Mouse (Mus musculus) neural tube, embryonic 14.5 days (tissue): ENCODE data around the gene Rnf187. TPM values are rescaled to one million over a fixed set of nuclear protein-coding genes. Genes with fewer than 3 reads are reported as not detected.

ENCODE experiments used
- ATAC-seq: fragments of 200-750 bp; cut with Nextera tagmentation; 2 replicates; pipeline ENCODE4 v1.8.0; 2017; ENCODE audit warnings: low read depth, mild to moderate bottlenecking, moderate TSS enrichment, moderate library complexity
- H3K27ac ChIP-seq: fragments of 300-500 bp; sonication (generic); 2 replicates; pipeline ENCODE4 v1.5.1; 2014; ENCODE audit warnings: low read depth, mild to moderate bottlenecking, control low read depth, low read length, moderate library complexity, mixed read lengths
- H3K27me3 ChIP-seq: fragments of 300-500 bp; sonication (generic); 2 replicates; pipeline ENCODE4 v1.6.1; 2014; ENCODE audit warnings: low read length; ENCODE audit not compliant: control insufficient read depth, insufficient read depth
- H3K36me3 ChIP-seq: fragments of 300-500 bp; sonication (generic); 2 replicates; pipeline ENCODE4 v1.6.1; 2014; ENCODE audit warnings: low read length, mixed read lengths; ENCODE audit not compliant: control insufficient read depth, insufficient read depth
- H3K4me1 ChIP-seq: fragments of 300-500 bp; sonication (generic); 2 replicates; pipeline ENCODE4 v1.6.1; 2014; ENCODE audit warnings: low read length; ENCODE audit not compliant: control insufficient read depth, insufficient read depth
- H3K4me2 ChIP-seq: fragments of 300-500 bp; sonication (generic); 2 replicates; pipeline ENCODE4 v1.6.1; 2014; ENCODE audit warnings: mild to moderate bottlenecking, low read depth, low read length, control low read depth
- H3K4me3 ChIP-seq: fragments of 300-500 bp; sonication (generic); 2 replicates; pipeline ENCODE4 v1.5.1; 2014; ENCODE audit warnings: low read depth, low read length, control low read depth, mixed read lengths
- H3K9ac ChIP-seq: fragments of 300-500 bp; sonication (generic); replicated peaks from 2 replicates; pipeline ENCODE4 v1.6.1; 2014; ENCODE audit warnings: low read depth, mild to moderate bottlenecking, control low read depth, low read length, mixed read lengths
- H3K9me3 ChIP-seq: fragments of 300-500 bp; sonication (generic); 2 replicates; pipeline ENCODE4 v1.6.1; 2016; ENCODE audit warnings: low read length; ENCODE audit not compliant: control insufficient read depth
- WGBS: fragments of 180-500 bp; shearing (Covaris S2); extraction: QIAGEN DNeasy Blood & Tissue Kit; methylation state at CpG from one replicate; pipeline ENCODE4 v1.1.7; 2014; 5-methylcytosine and 5-hydroxymethylcytosine counted together
- polyA plus RNA-seq: library from polyadenylated mRNA; unstranded; fragments of >200 nt; fragmentation: Nextera tagmentation; extraction: Ambion mirVana; gene quantifications from 2 replicates; pipeline ENCODE4 v1.2.1, GENCODE M21; 2014

Rnf187 gene
- polyA plus RNA-seq, 1 experiment from 2014 or later: 661 TPM

DNA sequence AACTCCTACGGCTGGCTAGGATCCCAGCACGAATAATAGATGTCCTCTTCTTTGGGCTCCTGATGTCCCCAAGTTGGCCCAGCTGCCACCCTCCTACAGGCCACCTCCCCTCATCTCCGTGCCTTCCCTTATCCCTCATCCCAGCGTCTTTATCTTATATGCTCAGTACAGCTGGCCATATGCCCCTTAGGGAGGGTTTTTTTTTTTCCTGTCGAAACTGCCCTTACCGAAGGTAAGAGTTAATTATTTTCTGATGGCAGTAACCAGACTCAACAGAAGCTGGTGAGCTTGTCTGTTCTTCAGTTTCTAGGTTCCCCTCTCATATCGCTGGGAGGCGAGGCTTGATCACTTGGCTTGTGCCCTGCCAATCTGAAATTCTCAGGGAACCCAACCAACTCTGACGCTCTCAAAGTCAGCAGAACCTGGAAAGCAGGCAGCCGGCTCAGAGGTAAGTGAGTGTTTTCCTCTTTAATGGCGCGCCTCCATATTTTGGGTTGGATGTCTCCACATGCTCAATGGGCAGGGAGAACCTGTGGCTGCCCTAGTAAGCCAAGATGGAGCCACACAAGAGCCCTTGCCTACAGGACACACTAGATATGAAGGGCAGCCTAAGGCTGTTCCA is 20.9 kb downstream of the Rnf187 start, which contains the start of gene Btnl10:
Btnl10 (plus strand) TSS at position 164 of the 622 bp plus-strand sequence.
- 89% methylated on average over 12 of the region's 12 CpGs for WGBS
- H3K4me3 ChIP-seq: no peak within 1 kb of the TSS
- no peak within 1 kb of the TSS for H3K9ac ChIP-seq
- H3K27me3 ChIP-seq: no peaks in the 10 kb centered on the region
- H3K36me3 ChIP-seq: no peaks in the 10 kb centered on the region
- H3K27ac ChIP-seq: no peak within 1 kb of the TSS
- no peak for ATAC-seq
- no peaks in the 10 kb centered on the region for H3K9me3 ChIP-seq
- no peaks in the 10 kb centered on the region for H3K4me1 ChIP-seq
- H3K4me2 ChIP-seq: no peak within 1 kb of the TSS

DNA sequence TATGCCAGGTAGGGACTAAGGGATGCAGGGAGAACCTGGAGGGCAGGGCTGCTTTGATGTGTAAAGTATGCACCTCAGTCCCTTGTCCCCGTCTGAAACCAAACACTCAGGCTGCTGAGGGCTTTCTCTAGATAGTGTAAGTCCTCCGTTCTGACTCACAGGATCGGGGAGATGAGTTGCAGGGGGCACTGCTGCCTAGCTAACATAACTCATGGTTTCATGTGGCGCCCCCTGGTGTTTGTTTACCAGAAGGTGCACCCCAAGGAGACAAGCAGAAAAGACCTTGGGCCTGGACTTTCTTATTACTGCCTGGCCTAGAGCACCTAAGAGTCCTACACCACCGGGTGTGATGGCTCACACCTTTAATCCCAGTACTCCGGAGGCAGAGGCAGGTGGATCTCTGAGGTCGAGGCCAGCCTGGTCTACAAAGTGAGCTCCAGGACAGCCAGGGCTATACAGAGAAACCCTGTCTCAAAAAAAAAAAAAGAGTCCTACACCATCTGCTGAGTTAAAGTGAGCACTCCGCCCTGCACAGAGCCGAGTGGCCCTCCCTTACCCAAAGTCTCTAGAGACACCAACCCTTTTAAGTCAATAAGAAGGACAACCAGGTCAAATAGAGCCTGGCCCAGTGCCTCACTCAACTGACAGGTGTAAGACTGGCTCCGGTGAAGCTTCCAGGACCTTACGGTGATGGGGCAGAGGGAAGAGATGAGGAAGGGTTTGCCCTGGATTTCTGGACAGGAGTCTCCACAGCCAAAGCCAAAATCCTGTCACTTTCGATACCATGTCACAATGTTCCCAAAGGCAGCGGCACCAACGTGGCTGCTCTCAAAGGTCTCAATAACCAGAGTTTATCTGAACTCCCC is 21.6 kb downstream of the Rnf187 start:
- Histone ChIP-seq H3K4me3 (no peak overlapping the region), H3K9me3 (no peaks in the 10 kb centered on the region), H3K27ac (no peak overlapping the region), H3K36me3 (no peaks in the 10 kb centered on the region), H3K9ac (no peak overlapping the region), H3K4me2 (no peak overlapping the region), H3K27me3 (no peaks in the 10 kb centered on the region), H3K4me1 (no peaks in the 10 kb centered on the region)
- 50% methylated on average over 14 of the region's 14 CpGs for WGBS
- no peak for ATAC-seq

DNA sequence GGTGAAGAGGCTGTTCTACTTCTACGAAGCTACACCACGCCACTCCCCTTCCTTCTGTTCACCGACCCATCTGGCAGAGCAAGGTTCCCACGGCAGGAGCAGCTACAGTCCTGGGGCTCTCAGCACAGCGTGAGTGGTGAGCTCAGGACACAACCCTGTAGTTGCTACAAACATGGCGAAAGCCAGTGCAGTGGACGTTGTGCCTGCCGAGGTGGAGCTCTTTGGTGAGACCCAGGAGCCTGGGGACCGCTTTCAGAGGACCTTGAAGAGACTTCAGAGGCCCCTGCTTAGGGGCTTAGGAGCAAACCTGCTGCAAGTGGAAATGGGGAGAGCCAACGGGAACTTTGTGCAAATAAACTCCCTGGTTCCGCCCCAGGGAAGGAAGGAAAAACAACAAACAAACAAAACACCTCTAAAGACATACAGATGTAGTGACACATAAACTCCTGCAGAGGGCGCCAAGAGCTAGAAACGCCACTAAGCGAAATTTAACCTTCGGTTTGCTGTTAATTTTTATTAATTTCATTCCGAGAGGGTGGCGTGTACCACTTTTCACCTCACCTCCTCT is 24.2 kb downstream of the Rnf187 start:
- Histone ChIP-seq H3K9ac (peak overlapping the region; percentile 42; the same call in 1 of the 2 replicates), H3K27me3 (no peaks in the 10 kb centered on the region), H3K9me3 (no peaks in the 10 kb centered on the region), H3K4me1 (no peaks in the 10 kb centered on the region), H3K4me3 (peak overlapping the region; percentile 17; the same call in 1 of the 2 replicates), H3K36me3 (no peaks in the 10 kb centered on the region), H3K4me2 (peak overlapping the region; percentile 49), H3K27ac (no peak overlapping the region)
- no peak; the same call in 1 of the 2 replicates for ATAC-seq
- WGBS: 23% methylated on average over 17 of the region's 17 CpGs

DNA sequence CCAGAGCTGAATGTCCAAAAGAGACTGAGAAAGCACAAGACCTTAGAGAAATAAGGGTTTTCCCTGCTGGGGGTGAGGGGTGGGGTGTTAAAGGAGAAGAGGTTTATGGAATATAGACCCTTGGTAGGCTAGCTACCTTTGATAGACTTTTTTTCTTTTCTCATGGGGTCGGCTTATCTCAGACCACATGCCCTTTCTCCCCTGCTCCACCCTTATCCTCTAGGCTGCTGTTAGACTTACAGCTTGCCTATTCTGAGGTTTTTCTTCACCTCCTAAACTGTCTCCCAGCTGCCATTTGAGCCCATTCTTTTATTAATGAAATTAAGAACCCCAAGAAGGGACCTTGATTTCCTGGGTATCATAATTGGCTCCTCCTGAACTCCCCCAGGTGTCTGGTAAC is 24.9 kb downstream of the Rnf187 start:
- no peaks in the 10 kb centered on the region for H3K4me1 ChIP-seq
- H3K9ac ChIP-seq: no peak overlapping the region
- H3K27ac ChIP-seq: no peak overlapping the region
- H3K4me3 ChIP-seq: no peak overlapping the region
- H3K27me3 ChIP-seq: no peaks in the 10 kb centered on the region
- no peak overlapping the region; the same call in 1 of the 2 replicates for H3K4me2 ChIP-seq
- WGBS: 68% methylated on average over 1 of the region's 1 CpGs
- no peaks in the 10 kb centered on the region for H3K36me3 ChIP-seq
- ATAC-seq: no peak
- H3K9me3 ChIP-seq: no peaks in the 10 kb centered on the region

DNA sequence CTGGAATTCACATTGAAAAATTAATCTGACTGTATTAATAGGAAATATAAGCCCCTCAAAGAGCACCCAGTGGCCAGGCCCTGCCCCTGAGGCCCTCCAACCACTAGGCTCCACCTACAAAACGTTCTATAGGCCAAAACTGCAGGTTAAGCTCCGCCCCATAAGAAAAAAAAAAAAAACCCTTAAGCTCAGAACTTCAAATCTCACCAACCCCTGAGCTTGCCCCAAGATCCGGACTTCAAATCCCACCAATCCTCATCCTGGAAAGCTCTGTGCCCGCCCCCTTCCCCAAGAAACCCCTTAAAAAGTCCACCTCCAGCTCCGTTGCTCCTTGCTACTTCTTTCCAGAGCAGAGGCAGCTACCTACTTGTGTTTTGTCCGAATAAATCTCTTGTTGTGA is 33.9 kb downstream of the Rnf187 start:
- ATAC-seq: no peak
- Histone ChIP-seq H3K4me3 (no peak overlapping the region), H3K36me3 (peaks cover 9% of the 10 kb centered on the region), H3K9ac (no peak overlapping the region), H3K27me3 (no peaks in the 10 kb centered on the region), H3K9me3 (no peaks in the 10 kb centered on the region), H3K4me1 (peaks cover 6% of the 10 kb centered on the region; the same call in 1 of the 2 replicates), H3K4me2 (no peak overlapping the region; the same call in 1 of the 2 replicates), H3K27ac (no peak overlapping the region)
- WGBS: 50% methylated on average over 6 of the region's 6 CpGs

DNA sequence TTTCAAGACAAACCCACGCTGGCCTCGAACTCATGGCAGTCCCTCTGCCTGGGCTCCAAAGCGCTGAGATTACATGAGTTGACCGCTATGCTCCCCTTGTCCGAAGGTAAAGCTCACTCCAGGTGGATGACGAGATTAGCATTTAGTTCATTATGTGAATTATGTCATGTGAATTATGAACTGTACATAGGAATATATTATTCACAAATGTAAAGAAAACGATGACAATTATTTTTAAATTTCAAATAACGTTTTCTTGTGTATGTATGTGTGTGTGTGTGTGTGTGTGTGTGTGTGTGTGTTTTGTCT is 34.4 kb downstream of the Rnf187 start:
- ATAC-seq: no peak

DNA sequence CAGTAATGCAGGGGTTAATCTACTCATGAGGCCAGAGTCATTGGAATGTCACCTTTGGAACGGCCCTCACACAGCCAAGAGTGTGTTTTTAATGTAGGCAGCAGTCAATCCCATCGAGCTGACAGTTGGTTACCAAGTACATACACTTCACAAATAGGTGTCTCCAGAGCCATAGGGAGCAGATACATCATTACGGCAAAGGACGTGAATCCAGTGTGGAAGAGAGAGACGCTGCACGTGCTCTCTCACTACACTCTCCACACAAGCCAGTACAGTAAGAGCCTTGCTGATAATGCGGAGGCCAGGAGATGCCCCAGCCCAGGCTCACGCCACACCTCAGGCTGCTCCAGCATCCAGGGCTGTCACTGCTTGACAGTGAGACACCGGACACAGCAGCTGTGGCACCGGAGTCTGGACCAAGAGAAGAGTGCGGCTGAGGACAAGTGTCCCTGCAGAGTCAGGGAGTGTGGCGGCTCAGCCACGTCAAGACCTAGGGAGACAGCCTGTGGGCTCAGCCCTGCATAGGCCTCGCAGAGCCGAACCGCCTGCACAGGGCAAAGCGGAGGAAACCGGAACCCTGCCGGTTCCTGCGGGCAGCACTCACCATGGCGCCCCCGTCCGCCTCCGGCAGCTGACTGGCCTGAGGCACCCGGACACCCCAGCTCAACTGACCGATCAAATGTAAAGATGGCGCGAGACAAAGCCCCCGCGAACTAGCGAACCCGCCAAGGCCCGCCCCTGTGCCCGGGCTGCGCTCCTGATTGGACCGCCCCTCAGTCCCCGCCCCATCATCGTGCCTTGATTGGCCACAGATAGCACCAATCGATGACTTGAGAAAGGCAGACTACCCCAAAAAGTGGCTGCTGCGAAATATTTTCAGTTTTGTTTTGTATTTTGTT is 35.0 kb downstream of the Rnf187 start, which contains the start of gene Zfp39:
Zfp39 (minus strand) TSS at position 715 of the 899 bp plus-strand sequence.
- no peaks in the 10 kb centered on the region for H3K9me3 ChIP-seq
- H3K27ac ChIP-seq: peak within 1 kb of the TSS; percentile 85
- H3K4me2 ChIP-seq: peak within 1 kb of the TSS; percentile 89
- H3K36me3 ChIP-seq: peaks cover 9% of the 10 kb centered on the region
- WGBS: under 1% methylated on average over 40 of the region's 40 CpGs
- peak within 1 kb of the TSS; percentile 83 for H3K9ac ChIP-seq
- ATAC-seq: peak; percentile 99
- H3K27me3 ChIP-seq: no peaks in the 10 kb centered on the region
- peaks cover 6% of the 10 kb centered on the region; the same call in 1 of the 2 replicates for H3K4me1 ChIP-seq
- peak within 1 kb of the TSS; percentile 77 for H3K4me3 ChIP-seq

More for the DNA sequence above, 34.4 kb downstream of the Rnf187 start:
- no peaks in the 10 kb centered on the region for H3K27me3 ChIP-seq
- WGBS: 4% methylated on average over 8 of the region's 8 CpGs
- peaks cover 6% of the 10 kb centered on the region; the same call in 1 of the 2 replicates for H3K4me1 ChIP-seq
- H3K9me3 ChIP-seq: no peaks in the 10 kb centered on the region
- H3K36me3 ChIP-seq: peaks cover 9% of the 10 kb centered on the region
- H3K9ac ChIP-seq: no peak overlapping the region; the same call in 1 of the 2 replicates
- H3K27ac ChIP-seq: no peak overlapping the region
- H3K4me3 ChIP-seq: peak overlapping the region; percentile 77
- H3K4me2 ChIP-seq: peak overlapping the region; percentile 89

DNA sequence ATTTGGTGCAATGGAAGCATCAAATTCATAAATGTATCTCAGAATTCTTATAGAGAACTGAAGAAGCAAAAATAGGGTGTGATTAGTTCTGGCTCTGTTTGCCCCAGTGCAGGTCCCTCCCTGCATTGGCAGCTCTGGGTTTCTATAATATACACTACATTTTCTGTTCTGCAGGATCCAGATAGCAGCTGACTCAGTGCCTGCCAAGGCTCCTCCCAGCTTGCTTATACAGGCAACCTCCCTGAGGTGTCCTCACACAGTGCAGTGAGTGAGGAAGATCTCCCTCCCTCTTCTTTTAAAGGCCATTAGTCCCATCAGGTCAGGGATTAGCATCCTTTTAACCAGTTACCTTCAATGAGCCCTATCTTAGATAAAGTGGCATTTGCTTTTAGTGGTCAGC is 37.6 kb downstream of the Rnf187 start:
- peaks cover 12% of the 10 kb centered on the region for H3K36me3 ChIP-seq
- no peak overlapping the region for H3K9ac ChIP-seq
- no peak for ATAC-seq
- H3K9me3 ChIP-seq: no peaks in the 10 kb centered on the region
- H3K4me2 ChIP-seq: no peak overlapping the region
- no peak overlapping the region for H3K4me3 ChIP-seq
- H3K27me3 ChIP-seq: no peaks in the 10 kb centered on the region
- peaks cover 6% of the 10 kb centered on the region; the same call in 1 of the 2 replicates for H3K4me1 ChIP-seq
- no peak overlapping the region for H3K27ac ChIP-seq
